Mouse (Mus musculus) megakaryocyte progenitor cell, adult 5-6 weeks (primary cell): ENCODE results near the gene Txndc15. TPM values are rescaled to one million over a fixed set of nuclear protein-coding genes. Genes with fewer than 3 reads are reported as not detected.

Source experiments
- ATAC-seq: replicated peaks from 2 replicates; pipeline ENCODE4 v1.8.0; 2016; ENCODE audit warnings: mild to moderate bottlenecking, moderate TSS enrichment, inconsistent platforms; ENCODE audit not compliant: poor library complexity
- total RNA-seq, 2 experiments: library from RNA; stranded (forward) in 1 of 2; stranded (reverse) in 1 of 2; fragments of 157-497, 149-512 nt in 1 of 2; fragments of 200-1000 nt in 1 of 2; gene quantifications; 2 replicates each; pipeline versions ENCODE4 v1.2.3 to v1.2.4; 2015 to 2017

The Txndc15 gene
- total RNA-seq, 2 experiments from 2014 or later: 27.8 to 42.2 TPM

GRCm38 (mm10) chr13:55727839-55728238 is 13.4 kb downstream of the Txndc15 start:
- peak; percentile 81 for ATAC-seq

- ATAC-seq: no peak
Measured at GRCm38 (mm10) chr13:55730716-55731115, 16.3 kb downstream of the Txndc15 start.

- peak; percentile 78 for ATAC-seq
Measured at GRCm38 (mm10) chr13:55732121-55732520, 17.7 kb downstream of the Txndc15 start.

- no peak for ATAC-seq
Measured at GRCm38 (mm10) chr13:55733628-55734502, 19.4 kb downstream of the Txndc15 start.

GRCm38 (mm10) chr13:55737885-55738284 is 23.4 kb downstream of the Txndc15 start:
- no peak for ATAC-seq

GRCm38 (mm10) chr13:55742306-55742705 is 27.9 kb downstream of the Txndc15 start:
- ATAC-seq: no peak

GRCm38 (mm10) chr13:55754380-55754779 is 39.9 kb downstream of the Txndc15 start:
- peak; percentile 74 for ATAC-seq

- no peak for ATAC-seq
Measured at GRCm38 (mm10) chr13:55756789-55757188, 42.3 kb downstream of the Txndc15 start.

GRCm38 (mm10) chr13:55757645-55758044 is 43.2 kb downstream of the Txndc15 start:
- peak; percentile 69 for ATAC-seq

- ATAC-seq: no peak
Measured at GRCm38 (mm10) chr13:55760576-55760975, 46.1 kb downstream of the Txndc15 start.

- ATAC-seq: no peak
Measured at GRCm38 (mm10) chr13:55761486-55761885, 47.0 kb downstream of the Txndc15 start.

- no peak for ATAC-seq
Measured at GRCm38 (mm10) chr13:55774352-55774751, 59.9 kb downstream of the Txndc15 start.

- no peak for ATAC-seq
Measured at GRCm38 (mm10) chr13:55775056-55775455, 60.6 kb downstream of the Txndc15 start.

Other genes starting within 250 kb of the Txndc15 start
- gene Dbn1, start 226.5 kb upstream of the Txndc15 start, total RNA-seq (2015): 0.72 and 0.76 TPM in 2 replicates
- 2.3 and 2.7 TPM in 2 replicates for gene Dbn1, start 226.5 kb upstream of the Txndc15 start, total RNA-seq (2017)
- gene Pdlim7, start 201.0 kb upstream of the Txndc15 start, total RNA-seq (2015): 12.7 and 13.0 TPM in 2 replicates
- gene Pdlim7, start 201.0 kb upstream of the Txndc15 start, total RNA-seq (2017): 5.3 and 5.9 TPM in 2 replicates
- 18.1 and 34.6 TPM in 2 replicates for gene Dok3, start 185.4 kb upstream of the Txndc15 start, total RNA-seq (2015)
- gene Dok3, start 185.4 kb upstream of the Txndc15 start, total RNA-seq (2017): 22.9 and 31.2 TPM in 2 replicates
- gene Ddx41, start 178.0 kb upstream of the Txndc15 start, total RNA-seq (2015): 28.0 and 29.1 TPM in 2 replicates
- gene Ddx41, start 178.0 kb upstream of the Txndc15 start, total RNA-seq (2017): 66.9 and 78.0 TPM in 2 replicates
- gene Fam193b, start 143.5 kb upstream of the Txndc15 start, total RNA-seq (2015): 24.9 and 29.1 TPM in 2 replicates
- gene Fam193b, start 143.5 kb upstream of the Txndc15 start, total RNA-seq (2017): 21.8 and 25.1 TPM in 2 replicates
- 92.3 and 117 TPM in 2 replicates for gene Tmed9, start 140.9 kb upstream of the Txndc15 start, total RNA-seq (2015)
- gene Tmed9, start 140.9 kb upstream of the Txndc15 start, total RNA-seq (2017): 194 and 211 TPM in 2 replicates
- gene B4galt7, start 114.8 kb upstream of the Txndc15 start, total RNA-seq (2015): 10.6 and 13.0 TPM in 2 replicates
- gene B4galt7, start 114.8 kb upstream of the Txndc15 start, total RNA-seq (2017): 12.8 and 16.7 TPM in 2 replicates
- 50.0 and 50.4 TPM in 2 replicates for gene Caml, start 91.6 kb upstream of the Txndc15 start, total RNA-seq (2015)
- 49.5 and 54.7 TPM in 2 replicates for gene Caml, start 91.6 kb upstream of the Txndc15 start, total RNA-seq (2017)
- gene Ddx46, start 79.6 kb upstream of the Txndc15 start, total RNA-seq (2015): 62.4 and 76.8 TPM in 2 replicates
- 79.0 and 153 TPM in 2 replicates for gene Ddx46, start 79.6 kb upstream of the Txndc15 start, total RNA-seq (2017)
- 65.0 and 76.9 TPM in 2 replicates for gene B230219D22Rik, start 21.5 kb upstream of the Txndc15 start, total RNA-seq (2015)
- gene B230219D22Rik, start 21.5 kb upstream of the Txndc15 start, total RNA-seq (2017): 35.9 and 39.5 TPM in 2 replicates
- gene Pcbd2, start 12.7 kb downstream of the Txndc15 start, total RNA-seq (2015): 38.6 and 40.9 TPM in 2 replicates
- 18.4 and 25.6 TPM in 2 replicates for gene Pcbd2, start 12.7 kb downstream of the Txndc15 start, total RNA-seq (2017)
- 0.37 TPM in 1 of 2 replicates, not detected in the other for gene Catsper3, start 69.9 kb downstream of the Txndc15 start, total RNA-seq (2015)
- gene Catsper3, start 69.9 kb downstream of the Txndc15 start, total RNA-seq (2017): not detected in 2 replicates
- gene Pitx1, start 121.5 kb downstream of the Txndc15 start, total RNA-seq (2015): not detected in 2 replicates
- gene Pitx1, start 121.5 kb downstream of the Txndc15 start, total RNA-seq (2017): not detected in 2 replicates